Mouse (Mus musculus): ENCODE data around the gene Armc6. TPM values are rescaled to one million over a fixed set of nuclear protein-coding genes. Genes with fewer than 3 reads are reported as not detected.

Armc6 gene
- polyA plus RNA-seq, 1 experiment from 2014 or later: 33.4 TPM

DNA sequence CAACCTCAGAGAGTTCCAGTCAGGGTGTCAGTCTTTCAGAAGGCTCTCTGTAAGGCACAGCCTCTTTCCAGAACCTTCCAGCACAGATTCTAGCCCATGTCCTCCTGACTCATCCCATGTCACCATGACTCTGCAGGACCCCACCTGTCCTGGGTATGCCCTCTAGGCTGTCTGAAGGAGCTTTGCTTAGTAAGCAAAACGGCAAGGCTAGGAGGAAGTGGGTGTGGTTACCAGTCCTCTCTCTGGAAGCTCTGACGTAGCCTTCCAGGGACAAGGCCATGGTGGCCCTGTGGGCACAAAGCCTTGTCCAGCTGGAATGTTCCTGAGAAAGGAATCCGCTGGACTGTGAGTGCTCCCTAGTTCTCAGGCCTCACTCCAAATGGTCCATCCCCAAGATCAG lies 38.7 kb upstream of the Armc6 start:
- no peak overlapping the region for H3K27ac ChIP-seq (replicated peaks; ENCODE audit: low read depth, low read length)
- no peaks in the 10 kb centered on the region; the same call in 1 of the 2 replicates for H3K9me3 ChIP-seq (ENCODE audit: control insufficient read depth, low read length)
- no peaks in the 10 kb centered on the region for H3K36me3 ChIP-seq (ENCODE audit: control insufficient read depth, insufficient read depth, low read length)
- DNase-seq (ENCODE audit: low spot score) (peak; percentile 17), ATAC-seq (ENCODE audit: low read depth) (no peak)
- H3K4me3 ChIP-seq (ENCODE audit: low read depth, low read length): no peak overlapping the region
- no peak overlapping the region for H3K4me2 ChIP-seq (ENCODE audit: low read depth, low read length)
- WGBS: 63% methylated on average over 3 of the region's 3 CpGs
- H3K9ac ChIP-seq (ENCODE audit: low read depth, low read length): no peak overlapping the region
- no peaks in the 10 kb centered on the region for H3K4me1 ChIP-seq (ENCODE audit: control insufficient read depth, insufficient read depth, low read length)
- H3K27me3 ChIP-seq (replicated peaks; ENCODE audit: control insufficient read depth, insufficient read depth, low read length): no peaks in the 10 kb centered on the region

DNA sequence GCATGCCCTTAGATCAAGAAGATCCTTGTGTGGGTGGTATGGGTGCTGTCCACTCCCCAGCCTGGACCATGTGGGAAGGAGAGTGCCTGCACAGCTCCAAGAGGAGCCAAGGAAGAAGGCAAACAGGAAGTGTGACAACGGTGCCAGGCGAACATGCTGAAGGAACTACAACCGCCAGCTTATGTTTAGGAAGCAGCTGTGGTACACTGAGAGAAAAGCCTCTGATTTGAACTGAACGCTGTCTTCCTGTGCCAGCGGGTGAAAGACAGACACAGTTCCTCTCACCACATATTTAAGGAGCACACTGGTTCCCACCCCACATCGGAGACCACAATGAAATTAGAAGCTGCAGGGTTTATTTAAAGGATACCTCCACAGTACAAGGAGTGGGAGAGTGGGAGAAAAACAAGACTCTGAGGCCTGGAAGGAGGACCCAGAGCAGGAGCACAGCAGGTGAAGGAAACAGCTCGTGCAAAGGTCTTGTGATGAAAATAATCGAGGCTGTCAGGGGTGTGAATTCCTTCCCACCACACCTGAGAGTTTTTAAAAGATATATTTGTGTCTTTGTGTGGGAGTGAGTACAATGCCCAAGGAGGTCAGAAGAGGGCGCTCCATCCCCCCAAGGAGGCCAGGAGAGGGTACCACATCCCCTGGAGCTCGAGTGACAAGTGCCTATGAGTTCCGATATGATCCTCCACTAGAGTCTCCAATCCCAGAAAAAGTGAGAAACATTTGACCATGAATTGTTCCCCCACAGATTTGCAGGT lies 34.7 kb upstream of the Armc6 start:
- WGBS: 44% methylated on average over 11 of the region's 11 CpGs
- no peak overlapping the region for H3K4me2 ChIP-seq (ENCODE audit: low read depth, low read length)
- H3K27me3 ChIP-seq (replicated peaks; ENCODE audit: control insufficient read depth, insufficient read depth, low read length): no peaks in the 10 kb centered on the region
- H3K9ac ChIP-seq (ENCODE audit: low read depth, low read length): no peak overlapping the region
- peaks cover 21% of the 10 kb centered on the region for H3K36me3 ChIP-seq (ENCODE audit: control insufficient read depth, insufficient read depth, low read length)
- H3K27ac ChIP-seq (replicated peaks; ENCODE audit: low read depth, low read length): peak overlapping the region; percentile 46; the same call in 1 of the 2 replicates
- peak; percentile 57 for DNase-seq (ENCODE audit: low spot score)
- H3K9me3 ChIP-seq (ENCODE audit: control insufficient read depth, low read length): no peaks in the 10 kb centered on the region
- no peak overlapping the region for H3K4me3 ChIP-seq (ENCODE audit: low read depth, low read length)
- no peaks in the 10 kb centered on the region for H3K4me1 ChIP-seq (ENCODE audit: control insufficient read depth, insufficient read depth, low read length)
- ATAC-seq (ENCODE audit: low read depth): peak; percentile 24; the same call in 1 of the 2 replicates

GRCm38 (mm10) chr8:70268311-70268710 lies 34.0 kb upstream of the Armc6 start:
- ATAC-seq (ENCODE audit: low read depth): 0 out of 2 replicates have a peak, but pooled peaks have one; percentile 8
- H3K27me3 ChIP-seq (replicated peaks; ENCODE audit: control insufficient read depth, insufficient read depth, low read length): no peaks in the 10 kb centered on the region
- no peak overlapping the region for H3K4me3 ChIP-seq (ENCODE audit: low read depth, low read length)
- WGBS: 64% methylated on average over 5 of the region's 5 CpGs
- no peak overlapping the region for H3K4me2 ChIP-seq (ENCODE audit: low read depth, low read length)
- H3K9ac ChIP-seq (ENCODE audit: low read depth, low read length): no peak overlapping the region
- DNase-seq (ENCODE audit: low spot score): no peak
- no peaks in the 10 kb centered on the region for H3K9me3 ChIP-seq (ENCODE audit: control insufficient read depth, low read length)
- peak overlapping the region; percentile 46; the same call in 1 of the 2 replicates for H3K27ac ChIP-seq (replicated peaks; ENCODE audit: low read depth, low read length)
- H3K4me1 ChIP-seq (ENCODE audit: control insufficient read depth, insufficient read depth, low read length): no peaks in the 10 kb centered on the region
- peaks cover 28% of the 10 kb centered on the region for H3K36me3 ChIP-seq (ENCODE audit: control insufficient read depth, insufficient read depth, low read length)

DNA sequence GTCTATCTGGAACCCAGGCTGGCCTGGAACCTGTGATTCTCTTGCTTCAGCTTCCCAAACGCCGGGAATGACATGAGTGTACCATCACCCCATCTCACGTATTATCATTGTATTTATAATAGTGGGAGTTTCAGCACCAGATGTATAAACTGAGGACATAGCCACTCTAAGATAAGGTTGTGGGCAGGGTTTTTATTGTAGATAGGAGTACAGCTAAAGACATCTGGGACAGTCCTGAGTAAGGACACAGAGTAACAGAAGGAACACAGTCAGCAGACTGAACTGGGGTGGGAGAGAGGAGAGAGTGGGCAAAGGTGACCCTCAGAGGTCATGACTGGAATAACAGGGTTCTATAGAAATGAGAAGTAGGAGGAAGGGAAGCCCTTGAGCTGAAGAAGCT lies 33.4 kb upstream of the Armc6 start:
- Histone ChIP-seq H3K9me3 (ENCODE audit: control insufficient read depth, low read length) (no peaks in the 10 kb centered on the region), H3K4me3 (ENCODE audit: low read depth, low read length) (no peak overlapping the region), H3K36me3 (ENCODE audit: control insufficient read depth, insufficient read depth, low read length) (peaks cover 34% of the 10 kb centered on the region), H3K9ac (ENCODE audit: low read depth, low read length) (no peak overlapping the region), H3K27me3 (replicated peaks; ENCODE audit: control insufficient read depth, insufficient read depth, low read length) (no peaks in the 10 kb centered on the region), H3K4me1 (ENCODE audit: control insufficient read depth, insufficient read depth, low read length) (no peaks in the 10 kb centered on the region), H3K4me2 (ENCODE audit: low read depth, low read length) (no peak overlapping the region), H3K27ac (replicated peaks; ENCODE audit: low read depth, low read length) (no peak overlapping the region)
- DNase-seq (ENCODE audit: low spot score) (no peak), ATAC-seq (ENCODE audit: low read depth) (no peak)
- WGBS: 93% methylated on average over 3 of the region's 3 CpGs

DNA sequence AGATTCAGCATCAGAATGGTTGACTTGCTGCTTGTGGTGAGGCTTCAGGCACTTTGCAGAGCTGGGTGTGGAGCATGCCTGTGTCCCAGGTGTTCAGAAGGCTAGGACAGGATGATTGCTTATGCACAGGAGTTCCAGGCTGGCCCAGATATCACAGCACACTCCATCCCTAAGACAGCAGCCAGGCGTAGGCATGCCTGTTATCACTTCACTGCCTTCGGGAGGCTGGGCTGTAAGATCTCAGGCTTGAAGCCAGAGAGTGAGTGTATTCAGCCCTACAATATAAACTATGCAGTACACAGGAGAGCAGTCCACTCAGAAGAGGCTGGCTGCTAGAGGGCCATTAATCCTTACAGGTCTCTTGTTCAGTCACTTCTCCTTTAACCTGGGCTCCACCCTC lies 24.8 kb upstream of the Armc6 start:
- no peaks in the 10 kb centered on the region for H3K4me1 ChIP-seq (ENCODE audit: control insufficient read depth, insufficient read depth, low read length)
- H3K9ac ChIP-seq (ENCODE audit: low read depth, low read length): no peak overlapping the region
- H3K27ac ChIP-seq (replicated peaks; ENCODE audit: low read depth, low read length): no peak overlapping the region
- H3K9me3 ChIP-seq (ENCODE audit: control insufficient read depth, low read length): no peaks in the 10 kb centered on the region
- no peak overlapping the region for H3K4me3 ChIP-seq (ENCODE audit: low read depth, low read length)
- no peak for ATAC-seq (ENCODE audit: low read depth)
- no peak for DNase-seq (ENCODE audit: low spot score)
- WGBS: 89% methylated on average over 2 of the region's 2 CpGs
- peaks cover 98% of the 10 kb centered on the region for H3K36me3 ChIP-seq (ENCODE audit: control insufficient read depth, insufficient read depth, low read length)
- no peak overlapping the region for H3K4me2 ChIP-seq (ENCODE audit: low read depth, low read length)
- H3K27me3 ChIP-seq (replicated peaks; ENCODE audit: control insufficient read depth, insufficient read depth, low read length): no peaks in the 10 kb centered on the region

GRCm38 (mm10) chr8:70258600-70258999 lies 24.3 kb upstream of the Armc6 start:
- Histone ChIP-seq H3K27ac (replicated peaks; ENCODE audit: low read depth, low read length) (no peak overlapping the region), H3K9ac (ENCODE audit: low read depth, low read length) (no peak overlapping the region), H3K4me1 (ENCODE audit: control insufficient read depth, insufficient read depth, low read length) (no peaks in the 10 kb centered on the region), H3K27me3 (replicated peaks; ENCODE audit: control insufficient read depth, insufficient read depth, low read length) (no peaks in the 10 kb centered on the region), H3K9me3 (ENCODE audit: control insufficient read depth, low read length) (no peaks in the 10 kb centered on the region), H3K36me3 (ENCODE audit: control insufficient read depth, insufficient read depth, low read length) (peaks cover 98% of the 10 kb centered on the region), H3K4me2 (ENCODE audit: low read depth, low read length) (no peak overlapping the region), H3K4me3 (ENCODE audit: low read depth, low read length) (no peak overlapping the region)
- WGBS: 92% methylated on average over 5 of the region's 5 CpGs
- DNase-seq (ENCODE audit: low spot score) (no peak), ATAC-seq (ENCODE audit: low read depth) (no peak)

- Histone ChIP-seq H3K4me3 (ENCODE audit: low read depth, low read length) (no peak overlapping the region), H3K36me3 (ENCODE audit: control insufficient read depth, insufficient read depth, low read length) (peaks cover 98% of the 10 kb centered on the region), H3K9ac (ENCODE audit: low read depth, low read length) (no peak overlapping the region; the same call in 1 of the 2 replicates), H3K4me2 (ENCODE audit: low read depth, low read length) (no peak overlapping the region), H3K27me3 (replicated peaks; ENCODE audit: control insufficient read depth, insufficient read depth, low read length) (no peaks in the 10 kb centered on the region), H3K27ac (replicated peaks; ENCODE audit: low read depth, low read length) (no peak overlapping the region), H3K4me1 (ENCODE audit: control insufficient read depth, insufficient read depth, low read length) (no peaks in the 10 kb centered on the region), H3K9me3 (ENCODE audit: control insufficient read depth, low read length) (no peaks in the 10 kb centered on the region)
- ATAC-seq (ENCODE audit: low read depth) (no peak), DNase-seq (ENCODE audit: low spot score) (no peak)
- WGBS: 92% methylated on average over 3 of the region's 3 CpGs
Observed at GRCm38 (mm10) chr8:70257456-70257855, 23.2 kb upstream of the Armc6 start.

DNA sequence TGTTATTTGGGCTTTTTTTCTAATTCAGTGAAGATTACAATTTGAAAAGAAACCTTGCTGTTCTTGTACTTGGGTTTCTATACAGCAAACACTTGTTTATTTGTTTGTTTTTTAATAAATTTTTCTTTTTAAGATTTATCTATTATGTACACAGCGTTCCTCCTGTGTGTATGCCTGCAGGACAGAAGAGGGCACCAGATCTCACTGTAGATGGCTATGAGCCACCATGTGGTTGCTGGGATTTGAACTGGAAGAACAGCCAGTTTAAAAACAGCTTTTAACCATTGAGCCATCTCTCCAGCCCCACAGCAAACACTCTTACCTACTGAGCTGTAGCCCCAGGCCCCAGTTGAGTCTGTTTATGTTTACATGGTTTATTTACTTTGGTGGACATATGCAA lies 20.4 kb upstream of the Armc6 start:
- Histone ChIP-seq H3K27ac (replicated peaks; ENCODE audit: low read depth, low read length) (no peak overlapping the region), H3K27me3 (replicated peaks; ENCODE audit: control insufficient read depth, insufficient read depth, low read length) (no peaks in the 10 kb centered on the region), H3K4me1 (ENCODE audit: control insufficient read depth, insufficient read depth, low read length) (no peaks in the 10 kb centered on the region), H3K4me2 (ENCODE audit: low read depth, low read length) (no peak overlapping the region), H3K36me3 (ENCODE audit: control insufficient read depth, insufficient read depth, low read length) (peaks cover 98% of the 10 kb centered on the region), H3K9me3 (ENCODE audit: control insufficient read depth, low read length) (no peaks in the 10 kb centered on the region), H3K4me3 (ENCODE audit: low read depth, low read length) (no peak overlapping the region), H3K9ac (ENCODE audit: low read depth, low read length) (no peak overlapping the region)
- 88% methylated on average over 1 of the region's 1 CpGs for WGBS
- ATAC-seq (ENCODE audit: low read depth) (no peak), DNase-seq (ENCODE audit: low spot score) (no peak)

GRCm38 (mm10) chr8:70247841-70248240 lies 13.6 kb upstream of the Armc6 start:
- H3K9ac ChIP-seq (ENCODE audit: low read depth, low read length): no peak overlapping the region
- no peak overlapping the region for H3K27ac ChIP-seq (replicated peaks; ENCODE audit: low read depth, low read length)
- no peaks in the 10 kb centered on the region for H3K9me3 ChIP-seq (ENCODE audit: control insufficient read depth, low read length)
- no peak for ATAC-seq (ENCODE audit: low read depth)
- H3K36me3 ChIP-seq (ENCODE audit: control insufficient read depth, insufficient read depth, low read length): peaks cover 87% of the 10 kb centered on the region
- no peaks in the 10 kb centered on the region for H3K4me1 ChIP-seq (ENCODE audit: control insufficient read depth, insufficient read depth, low read length)
- WGBS: 89% methylated on average over 3 of the region's 3 CpGs
- no peak for DNase-seq (ENCODE audit: low spot score)
- no peak overlapping the region for H3K4me2 ChIP-seq (ENCODE audit: low read depth, low read length)
- H3K27me3 ChIP-seq (replicated peaks; ENCODE audit: control insufficient read depth, insufficient read depth, low read length): no peaks in the 10 kb centered on the region
- no peak overlapping the region for H3K4me3 ChIP-seq (ENCODE audit: low read depth, low read length)
